Mouse (Mus musculus) limb, embryonic 11.5 days (tissue): ENCODE measurements around the gene Tcf19. TPM values are rescaled to one million over a fixed set of nuclear protein-coding genes. Genes with fewer than 3 reads are reported as not detected.
A peak's percentile ranks its signal among the peaks of the same experiment; 100 is the strongest.
"Not testable (repeated sequence)": the region's sequence is repeated elsewhere in the genome, so short reads cannot be mapped to it uniquely, and the experiment has no call there.

Experiments
- ATAC-seq: fragments of 200-750 bp; cut with Nextera tagmentation; 2 replicates; pipeline ENCODE4 v1.8.0; 2017; ENCODE audit warnings: low read depth; ENCODE audit not compliant: insufficient number of reproducible peaks, low FRiP score, low TSS enrichment
- DNase-seq: peaks from one replicate; pipeline ENCODE4 v3.0.0-alpha.2; 2015; ENCODE audit warnings: low spot score
- H3K27ac ChIP-seq: fragments of 300-500 bp; sonication (generic); replicated peaks from 2 replicates; pipeline ENCODE4 v1.5.1; 2014; ENCODE audit warnings: low read depth, mild to moderate bottlenecking, low read length
- H3K27me3 ChIP-seq: fragments of 300-500 bp; sonication (generic); 2 replicates; pipeline ENCODE4 v1.6.1; 2014; ENCODE audit warnings: mild to moderate bottlenecking, low read length, mixed read lengths; ENCODE audit not compliant: control insufficient read depth, insufficient read depth
- H3K36me3 ChIP-seq: fragments of 300-500 bp; sonication (generic); 2 replicates; pipeline ENCODE4 v1.6.1; 2014; ENCODE audit warnings: mild to moderate bottlenecking, low read length, moderate library complexity, mixed read lengths; ENCODE audit not compliant: control insufficient read depth, insufficient read depth
- H3K4me1 ChIP-seq: fragments of 300-500 bp; sonication (generic); 2 replicates; pipeline ENCODE4 v1.6.1; 2014; ENCODE audit warnings: low read length, mixed read lengths; ENCODE audit not compliant: control insufficient read depth, insufficient read depth
- H3K4me2 ChIP-seq: fragments of 300-500 bp; sonication (generic); 2 replicates; pipeline ENCODE4 v1.6.1; 2014; ENCODE audit warnings: low read depth, mild to moderate bottlenecking, moderate library complexity; ENCODE audit not compliant: severe bottlenecking
- H3K4me3 ChIP-seq: fragments of 300-500 bp; sonication (generic); 2 replicates; pipeline ENCODE4 v1.5.1; 2014; ENCODE audit warnings: low read depth, low read length
- H3K9ac ChIP-seq: fragments of 300-500 bp; sonication (generic); 2 replicates; pipeline ENCODE4 v1.6.1; 2014; ENCODE audit warnings: mild to moderate bottlenecking, low read length
- H3K9me3 ChIP-seq: fragments of 300-500 bp; sonication (generic); 2 replicates; pipeline ENCODE4 v1.6.1; 2016; ENCODE audit warnings: low read length; ENCODE audit not compliant: control insufficient read depth
- WGBS: fragments of 180-500 bp; shearing (Covaris S2); extraction: QIAGEN DNeasy Blood & Tissue Kit; methylation state at CpG from one replicate; pipeline ENCODE4 v1.1.7; 2014; 5-methylcytosine and 5-hydroxymethylcytosine counted together
- polyA plus RNA-seq: library from polyadenylated mRNA; unstranded; fragments of >200 nt; fragmentation: Nextera tagmentation; extraction: Ambion mirVana; gene quantifications from 2 replicates; pipeline ENCODE4 v1.2.1, GENCODE M21; 2014

The Tcf19 gene
- polyA plus RNA-seq, 1 experiment from 2014 or later = 65.0 TPM

DNA sequence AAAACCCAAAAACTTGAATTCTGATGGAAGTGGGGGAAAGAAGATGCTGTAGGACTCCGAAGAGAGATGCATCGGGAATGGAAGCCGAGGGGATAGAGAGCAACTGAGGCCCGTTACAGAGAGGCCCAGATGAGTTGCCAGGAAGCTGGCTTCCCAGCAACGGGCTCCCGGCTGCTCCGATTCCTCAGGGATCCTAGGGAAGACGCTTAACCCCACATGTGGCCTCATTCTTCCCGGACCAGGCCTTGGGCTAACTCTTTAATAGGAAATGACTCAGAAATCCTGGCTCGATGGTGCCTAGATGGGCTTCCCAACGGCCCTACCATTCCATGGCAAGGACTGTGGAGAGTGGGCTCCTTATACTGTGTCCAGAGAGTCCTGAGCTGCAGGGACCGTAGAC is 902 bp upstream of the Tcf19 start:
- Histone ChIP-seq H3K4me2 (peak overlapping the region; percentile 84), H3K36me3 (peaks cover 3% of the 10 kb centered on the region; the same call in 1 of the 2 replicates), H3K4me3 (peak overlapping the region; percentile 57), H3K27me3 (no peaks in the 10 kb centered on the region), H3K9ac (peak overlapping the region; percentile 55), H3K27ac (no peak overlapping the region), H3K4me1 (peaks cover 16% of the 10 kb centered on the region), H3K9me3 (no peaks in the 10 kb centered on the region)
- DNase-seq = no peak
- ATAC-seq = no peak
- WGBS = 12% methylated on average over 12 of the region's 12 CpGs

DNA sequence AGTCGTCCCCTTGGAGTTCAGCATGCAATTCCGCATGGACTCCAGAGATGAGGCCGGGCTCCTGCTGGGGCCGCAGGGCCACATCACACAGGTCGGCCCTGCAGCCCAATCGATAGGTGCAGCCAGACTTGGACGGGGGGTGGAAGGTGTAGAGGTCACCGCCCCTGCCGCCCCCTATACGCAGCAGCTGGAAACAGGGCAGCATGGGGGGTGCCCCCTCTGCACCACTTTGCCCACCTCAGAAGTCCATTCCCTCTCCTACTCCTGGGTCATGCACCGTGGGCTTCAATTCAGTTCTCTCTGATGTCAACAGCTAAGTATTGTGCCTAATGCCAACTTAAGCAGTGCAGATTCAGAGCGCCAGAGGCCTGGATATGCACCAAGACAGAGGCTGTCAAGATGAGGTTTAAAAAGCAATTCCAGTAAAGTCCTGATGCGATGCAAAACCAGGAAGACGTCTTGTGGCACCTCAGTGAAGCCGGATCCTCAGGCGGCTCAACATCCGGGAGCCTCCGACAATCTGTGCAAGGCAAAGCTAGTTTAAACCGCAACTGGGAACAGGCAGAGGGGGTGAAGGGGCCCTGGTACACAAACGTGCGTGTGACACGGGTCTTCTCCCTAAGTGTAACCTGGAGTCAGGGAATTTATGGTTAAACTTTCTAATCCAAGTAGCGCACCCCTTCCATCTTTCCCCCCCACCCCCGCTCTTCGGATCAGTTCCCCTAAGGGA is 548 bp downstream of the Tcf19 start:
- Histone ChIP-seq H3K4me2 (peak overlapping the region; percentile 84), H3K4me3 (peak overlapping the region; percentile 57), H3K9me3 (no peaks in the 10 kb centered on the region), H3K27me3 (no peaks in the 10 kb centered on the region), H3K4me1 (peaks cover 16% of the 10 kb centered on the region), H3K9ac (peak overlapping the region; percentile 57), H3K36me3 (peaks cover 3% of the 10 kb centered on the region; the same call in 1 of the 2 replicates), H3K27ac (no peak overlapping the region)
- WGBS = 6% methylated on average over 25 of the region's 25 CpGs
- no peak; the same call in 1 of the 2 replicates for ATAC-seq
- DNase-seq = peak; percentile 64

DNA sequence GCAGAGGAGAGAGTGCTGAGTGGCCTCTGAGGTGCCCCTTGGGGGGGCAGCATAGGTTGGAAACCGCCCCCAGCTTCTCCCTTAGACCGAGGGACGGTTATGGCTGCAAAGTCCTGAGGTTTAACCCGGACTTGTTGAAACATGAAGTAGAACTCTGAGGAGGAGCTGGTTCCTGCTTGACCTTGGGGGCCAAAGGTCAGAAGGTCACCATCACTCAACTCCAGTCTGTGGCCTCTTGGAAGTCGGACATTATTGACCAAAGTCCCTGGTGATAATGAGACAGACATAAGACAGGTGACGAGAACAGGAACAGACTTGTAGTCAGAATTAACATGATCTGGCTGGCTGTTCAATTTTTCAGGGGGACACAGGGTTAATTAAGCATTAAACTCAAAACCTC is 1.9 kb downstream of the Tcf19 start:
- H3K27ac ChIP-seq = no peak overlapping the region
- H3K4me1 ChIP-seq = peaks cover 16% of the 10 kb centered on the region
- no peak for DNase-seq
- H3K36me3 ChIP-seq = no peaks in the 10 kb centered on the region
- H3K27me3 ChIP-seq = no peaks in the 10 kb centered on the region
- no peaks in the 10 kb centered on the region for H3K9me3 ChIP-seq
- 0 out of 2 replicates have a peak overlapping the region, but pooled peaks have one; percentile 30 for H3K9ac ChIP-seq
- H3K4me2 ChIP-seq = peak overlapping the region; percentile 84
- WGBS = 24% methylated on average over 6 of the region's 6 CpGs
- H3K4me3 ChIP-seq = no peak overlapping the region
- no peak for ATAC-seq

DNA sequence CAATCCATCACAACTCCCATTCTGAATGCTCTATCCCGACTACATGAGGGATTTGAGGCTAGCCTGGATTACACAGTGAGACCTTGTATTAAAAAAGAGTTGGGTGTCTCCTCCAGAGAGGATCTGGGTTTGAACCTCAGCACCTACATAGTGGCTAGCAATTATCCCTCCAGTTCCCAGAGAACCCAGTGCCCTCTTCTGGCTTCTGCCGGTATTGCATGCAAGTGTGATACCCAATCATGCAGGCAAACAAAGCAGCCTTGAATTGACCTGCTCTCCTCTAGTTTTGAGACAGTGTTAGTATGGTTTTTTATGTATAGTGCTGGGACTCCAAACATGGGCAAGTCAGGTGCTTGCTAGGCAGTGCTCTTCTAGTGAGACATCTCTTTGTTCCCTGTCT is 2.7 kb downstream of the Tcf19 start:
- Histone ChIP-seq H3K27ac (no peak overlapping the region), H3K4me2 (no peak overlapping the region), H3K9me3 (no peaks in the 10 kb centered on the region), H3K36me3 (no peaks in the 10 kb centered on the region), H3K4me1 (peaks cover 16% of the 10 kb centered on the region), H3K9ac (no peak overlapping the region), H3K4me3 (no peak overlapping the region), H3K27me3 (no peaks in the 10 kb centered on the region)
- peak; percentile 90 for DNase-seq
- ATAC-seq = no peak
- WGBS = 21% methylated on average over 2 of the region's 2 CpGs

DNA sequence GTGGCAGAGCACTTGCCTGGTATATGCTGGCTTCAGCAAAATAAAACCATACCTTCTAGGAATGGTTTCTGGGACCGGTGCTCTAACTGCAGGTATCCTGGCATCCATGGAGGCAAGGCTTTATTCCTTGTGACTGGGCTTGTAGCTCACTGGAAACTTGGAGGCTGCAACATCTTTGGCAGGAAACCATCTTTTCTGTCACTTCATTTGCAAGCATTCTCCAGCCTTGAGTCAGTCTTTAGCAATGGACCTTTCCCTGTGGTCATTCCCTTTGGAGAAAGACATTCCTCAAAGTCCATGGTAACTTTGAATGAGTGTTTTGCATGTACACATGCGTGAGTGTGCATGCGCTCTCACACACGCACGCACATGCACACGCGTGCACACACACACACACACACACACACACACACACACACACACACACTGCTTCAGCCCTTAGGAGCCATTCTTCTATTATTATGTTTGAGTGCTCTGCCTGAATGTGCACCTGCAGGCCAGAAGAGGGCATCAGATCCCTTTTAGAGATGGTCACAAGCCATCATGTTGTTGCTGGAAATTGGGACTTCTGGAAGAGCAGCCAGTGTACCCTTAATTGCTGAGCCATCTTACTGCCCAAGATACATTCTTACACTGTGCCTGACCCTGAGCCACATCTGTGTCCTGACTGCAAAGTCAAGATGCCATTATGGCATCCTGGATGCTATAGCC is 3.6 kb downstream of the Tcf19 start:
- Histone ChIP-seq H3K27ac (no peak overlapping the region), H3K27me3 (no peaks in the 10 kb centered on the region), H3K9me3 (no peaks in the 10 kb centered on the region), H3K4me3 (no peak overlapping the region), H3K4me1 (peaks cover 16% of the 10 kb centered on the region), H3K36me3 (no peaks in the 10 kb centered on the region), H3K4me2 (no peak overlapping the region), H3K9ac (no peak overlapping the region)
- 94% methylated on average over 7 of the region's 7 CpGs for WGBS
- ATAC-seq (no peak), DNase-seq (no peak)

DNA sequence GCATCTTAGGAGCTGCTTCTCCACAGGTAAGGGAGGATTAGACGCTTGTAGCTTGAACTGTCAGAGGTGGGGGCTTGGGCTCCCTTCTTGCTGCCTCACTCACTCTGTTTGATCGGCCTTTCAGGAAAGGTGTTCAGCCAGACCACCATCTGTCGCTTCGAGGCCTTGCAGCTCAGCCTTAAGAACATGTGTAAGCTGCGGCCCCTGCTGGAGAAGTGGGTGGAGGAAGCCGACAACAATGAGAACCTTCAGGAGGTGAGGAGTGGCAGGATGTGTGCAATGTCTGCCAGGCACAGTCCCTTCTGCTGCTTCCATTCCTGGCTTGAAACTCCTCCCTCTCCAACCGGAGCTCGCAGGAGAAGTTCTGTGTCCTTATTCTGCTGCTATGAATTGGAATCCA is 7.3 kb downstream of the Tcf19 start:
- Histone ChIP-seq H3K4me2 (no peak overlapping the region), H3K4me1 (peaks cover 3% of the 10 kb centered on the region), H3K27me3 (peaks cover 29% of the 10 kb centered on the region), H3K9ac (no peak overlapping the region), H3K36me3 (no peaks in the 10 kb centered on the region), H3K9me3 (no peaks in the 10 kb centered on the region), H3K4me3 (no peak overlapping the region), H3K27ac (no peak overlapping the region)
- ATAC-seq (no peak; the same call in 1 of the 2 replicates), DNase-seq (peak; percentile 69)
- WGBS = 41% methylated on average over 8 of the region's 8 CpGs

DNA sequence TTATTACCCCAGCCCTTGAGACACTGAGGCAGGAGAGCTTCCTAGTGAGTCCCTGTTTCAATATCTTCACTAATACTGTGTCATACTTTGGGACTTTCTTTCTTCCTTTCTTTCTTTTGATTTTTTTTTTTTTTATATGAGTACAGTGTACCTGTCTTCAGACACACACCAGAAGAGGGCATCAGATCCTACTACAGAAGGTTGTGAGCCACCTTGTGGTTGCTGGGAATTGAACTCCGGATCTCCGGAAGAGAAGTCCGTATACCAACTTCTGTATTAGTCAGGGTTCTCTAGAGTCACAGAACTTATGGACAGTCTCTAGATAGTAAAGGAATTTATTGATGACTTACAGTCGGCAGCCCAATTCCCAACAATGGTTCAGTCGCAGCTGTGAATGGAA is 8.3 kb downstream of the Tcf19 start:
- not testable (repeated sequence) for ATAC-seq, H3K4me1 ChIP-seq, H3K9me3 ChIP-seq, H3K4me3 ChIP-seq, H3K4me2 ChIP-seq, H3K9ac ChIP-seq, H3K36me3 ChIP-seq, DNase-seq, H3K27ac ChIP-seq
- WGBS = 53% methylated on average over 5 of the region's 5 CpGs
- H3K27me3 ChIP-seq = peaks cover 29% of the 10 kb centered on the region

DNA sequence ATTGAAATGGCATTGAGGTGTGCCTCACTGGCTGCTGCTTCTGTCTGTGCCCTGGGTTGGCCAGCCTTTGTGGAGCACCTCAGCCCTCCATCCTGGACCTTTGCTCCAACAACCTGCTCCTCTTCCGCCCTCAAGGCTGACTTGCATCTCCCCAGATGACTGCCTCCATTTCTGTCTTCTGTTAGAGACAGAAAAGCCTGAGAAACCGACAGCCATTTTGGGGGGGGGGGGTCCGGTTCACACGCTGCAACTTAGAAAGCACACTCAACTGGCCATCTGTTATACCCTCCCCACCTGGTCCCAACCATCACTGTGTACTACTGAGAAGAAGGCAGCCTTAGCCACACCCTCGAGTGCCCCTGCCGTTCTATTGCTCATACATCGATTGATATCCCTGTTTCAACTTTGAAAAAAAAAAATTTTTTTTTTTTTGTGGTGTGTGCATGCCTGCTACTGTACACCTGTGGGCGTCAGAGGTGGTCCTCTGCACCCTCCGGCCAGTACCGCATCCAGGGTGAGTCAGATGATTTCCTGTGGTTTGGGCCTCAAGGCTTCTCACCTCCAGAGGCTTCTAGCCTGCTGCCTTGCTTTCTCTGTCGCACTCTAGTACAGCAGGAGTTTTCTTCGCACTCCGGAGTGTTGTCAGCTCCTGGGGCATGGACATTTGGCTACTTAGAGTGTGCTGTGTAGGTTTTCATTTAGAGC is 8.9 kb downstream of the Tcf19 start:
- H3K9me3 ChIP-seq = no peaks in the 10 kb centered on the region
- no peaks in the 10 kb centered on the region for H3K36me3 ChIP-seq
- no peak overlapping the region for H3K4me3 ChIP-seq
- H3K4me2 ChIP-seq = no peak overlapping the region
- H3K27me3 ChIP-seq = peaks cover 29% of the 10 kb centered on the region
- DNase-seq = no peak
- no peak for ATAC-seq
- H3K27ac ChIP-seq = no peak overlapping the region
- no peaks in the 10 kb centered on the region; the same call in 1 of the 2 replicates for H3K4me1 ChIP-seq
- no peak overlapping the region for H3K9ac ChIP-seq
- WGBS = 20% methylated on average over 13 of the region's 13 CpGs
